Mouse (Mus musculus) erythroblast, embryonic 14.5 days (primary cell): Measurements from ENCODE around the gene Serpina1f.

Experiments
- GATA1 ChIP-seq: IDR thresholded peaks from 2 replicates; pipeline ENCODE4 v1.6.1; 2012; ENCODE audit warnings: low read length, inconsistent platforms, mixed read lengths
- TAL1 ChIP-seq: IDR thresholded peaks from 3 replicates; pipeline ENCODE4 v1.6.1; 2012; ENCODE audit warnings: low read length, inconsistent platforms, mixed read lengths

- TF ChIP-seq GATA1 (no peak), TAL1 (no peak)
These were observed 23.8 kb downstream of the Serpina1f start for GRCm38 (mm10) chr12:103671483-103671882.
